Mouse (Mus musculus): ENCODE data around the gene Zfp423.
A peak's percentile ranks its signal among the peaks of the same experiment; 100 is the strongest.

The Zfp423 gene

DNA sequence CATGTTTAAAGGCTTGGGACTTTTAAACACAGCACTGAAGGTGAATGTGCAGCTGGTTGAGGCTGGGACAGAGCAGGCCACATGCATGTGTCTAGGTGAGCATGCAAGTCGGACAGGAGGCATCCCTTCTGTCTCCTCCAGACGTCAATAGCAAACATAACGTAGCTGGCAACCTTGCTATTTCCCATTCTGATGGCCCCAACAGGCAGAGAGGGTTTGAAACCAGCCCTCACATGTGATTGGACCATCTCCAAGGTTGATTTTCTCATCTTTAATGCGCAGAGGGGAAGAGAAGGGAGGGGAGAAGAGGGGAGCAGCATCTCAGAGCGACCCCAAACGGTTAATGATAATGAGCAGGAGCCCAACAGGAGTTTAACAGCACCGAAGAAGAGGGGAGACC, 123.5 kb downstream of the Zfp423 start:
- DNase-seq (ENCODE audit: low spot score) = peak; percentile 32

DNA sequence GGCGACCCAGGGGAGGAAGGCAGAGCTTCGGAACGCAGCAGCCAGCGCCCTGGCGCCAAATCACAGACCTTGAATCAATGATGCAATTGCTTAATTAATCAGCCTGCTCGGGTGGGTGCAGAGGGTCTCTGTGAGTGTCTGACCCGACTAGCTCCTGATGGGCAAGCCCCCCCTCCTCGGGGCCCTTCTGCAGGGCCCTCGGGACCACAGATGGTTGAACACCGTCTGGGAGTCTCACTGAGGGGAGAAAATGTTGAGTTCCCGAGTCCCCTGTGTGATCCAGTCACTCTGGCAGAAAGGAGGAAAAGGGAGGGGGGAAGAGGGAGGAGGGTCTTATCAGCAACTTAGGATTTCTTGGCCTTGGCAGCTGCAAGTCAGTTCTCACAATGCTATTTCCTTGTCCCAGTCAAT, 124.0 kb downstream of the Zfp423 start:
- DNase-seq (ENCODE audit: low spot score) = peak; percentile 48

DNA sequence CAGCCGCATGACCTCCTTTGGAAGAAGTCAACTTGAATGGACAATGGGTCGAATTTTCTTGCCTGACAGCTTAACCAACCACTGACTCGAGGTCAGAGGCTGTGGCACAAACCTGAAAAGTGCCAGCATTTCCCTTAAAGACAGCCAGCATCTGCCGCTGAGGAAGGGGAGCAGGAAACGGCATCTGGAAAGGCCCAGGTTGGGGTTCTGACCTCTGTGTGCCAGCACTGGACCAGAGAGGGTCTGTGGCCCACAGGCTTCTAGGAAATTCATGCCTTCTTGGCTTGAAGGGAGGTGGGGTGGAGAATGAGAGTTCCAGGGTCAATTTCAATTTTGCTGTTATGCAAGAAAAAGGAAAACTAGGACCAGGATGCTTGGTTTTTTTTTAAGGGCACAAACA, 124.7 kb downstream of the Zfp423 start:
- DNase-seq (ENCODE audit: low spot score) = no peak

DNA sequence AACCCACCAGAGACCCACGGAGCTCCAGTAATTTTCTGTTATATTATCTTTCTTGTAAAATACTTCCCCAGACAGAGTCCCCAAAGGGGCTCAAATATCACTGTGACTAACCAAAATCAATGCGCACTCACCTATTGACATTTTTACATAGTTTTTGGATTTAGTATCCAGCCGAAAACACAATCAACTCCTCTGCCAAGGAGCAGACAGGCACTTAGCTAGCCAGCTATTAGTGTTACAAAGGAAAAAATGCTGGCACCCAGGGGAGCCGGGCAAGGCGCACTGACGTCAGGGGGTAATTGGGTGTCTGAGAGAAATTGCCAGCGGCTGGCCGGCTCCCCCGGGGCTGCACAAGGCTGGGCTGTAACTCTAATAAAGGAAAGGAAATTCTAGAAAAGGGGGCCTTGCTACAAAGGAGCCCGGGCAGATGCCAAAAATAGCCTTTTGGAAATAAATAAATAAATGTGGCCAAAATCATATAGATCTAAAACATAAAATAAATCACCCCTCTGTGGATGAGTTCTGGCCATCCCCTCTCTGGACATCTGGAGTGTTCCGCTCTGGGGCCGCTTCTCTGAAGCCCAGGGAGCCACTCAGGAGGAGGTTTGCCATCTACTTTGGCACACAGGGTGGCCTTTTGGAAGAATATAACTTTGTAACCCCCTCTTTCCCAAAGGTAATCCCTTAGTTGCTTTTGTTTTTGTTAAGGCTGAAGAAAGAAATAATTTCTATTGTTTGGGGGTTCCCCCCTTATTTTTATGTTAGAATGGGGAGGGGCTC, 125.4 kb downstream of the Zfp423 start:
- DNase-seq (ENCODE audit: low spot score) = peak; percentile 80

DNA sequence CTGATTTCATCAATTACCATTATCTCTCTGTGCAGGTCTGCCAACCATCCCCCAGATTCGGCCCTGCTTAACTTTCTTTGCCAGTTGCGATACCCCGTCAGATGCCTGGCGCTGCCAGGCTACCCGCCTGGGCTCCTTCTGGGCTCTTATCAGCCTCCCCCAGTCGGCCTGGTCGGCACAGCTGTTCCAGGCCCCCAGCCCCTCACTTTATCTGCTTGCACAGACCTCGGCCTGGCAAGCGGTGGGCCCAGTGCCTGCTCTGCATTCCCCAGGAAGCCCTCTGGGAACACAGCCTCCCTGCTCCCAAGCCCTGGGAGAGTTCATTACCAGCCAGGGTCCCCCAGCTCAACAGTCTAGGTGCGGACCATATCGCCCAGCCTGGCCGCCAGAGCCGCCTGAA, 126.1 kb downstream of the Zfp423 start:
- peak; percentile 87 for DNase-seq (ENCODE audit: low spot score)

DNA sequence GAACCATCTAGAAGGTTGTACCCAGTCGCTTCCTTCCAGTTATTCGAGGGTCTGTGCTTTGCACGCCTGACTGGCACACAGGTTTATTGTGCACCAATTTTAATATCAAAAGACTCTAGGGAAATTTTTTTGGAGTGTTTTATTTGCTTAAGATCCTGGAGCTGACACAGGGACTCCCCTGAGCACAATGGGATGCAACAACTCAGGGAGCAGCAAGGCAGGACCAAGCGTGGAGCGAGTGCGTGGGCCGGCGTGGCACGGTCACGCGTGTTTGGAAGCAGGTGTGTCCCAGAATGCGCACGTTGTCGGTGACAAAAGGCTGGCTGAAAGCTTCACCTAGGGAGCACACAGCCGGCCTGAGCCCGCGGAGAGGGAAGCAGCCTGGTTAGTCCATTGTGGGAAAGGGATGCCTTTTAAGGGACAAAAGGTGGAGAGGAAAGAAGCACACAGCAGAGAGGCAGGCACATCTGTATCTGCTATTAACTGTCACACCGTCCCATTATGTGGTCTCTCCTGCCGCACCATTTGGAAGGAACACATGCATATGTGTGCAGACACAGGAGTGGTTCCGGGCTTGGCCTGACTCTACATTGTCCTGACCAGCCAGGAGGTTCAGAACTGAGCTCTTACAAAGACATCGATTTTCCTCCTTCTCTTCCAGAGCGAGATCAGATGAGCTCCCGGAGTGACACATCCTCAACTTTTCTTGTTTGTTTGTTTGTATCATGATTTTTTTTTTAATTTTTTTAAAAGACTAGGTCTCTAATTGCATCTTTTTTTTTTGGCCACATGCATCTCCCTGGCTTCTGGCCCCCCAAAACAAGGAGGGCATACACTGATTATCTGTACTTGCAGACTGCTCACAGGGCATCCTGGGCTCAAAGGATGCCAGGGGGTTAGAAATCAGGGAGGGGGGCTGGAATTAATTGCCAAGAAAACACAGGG, 126.7 kb downstream of the Zfp423 start:
- peak; percentile 55 for DNase-seq (ENCODE audit: low spot score)

GRCm38 (mm10) chr8:87831567-87831966, 127.8 kb downstream of the Zfp423 start:
- peak; percentile 31 for DNase-seq (ENCODE audit: low spot score)

DNA sequence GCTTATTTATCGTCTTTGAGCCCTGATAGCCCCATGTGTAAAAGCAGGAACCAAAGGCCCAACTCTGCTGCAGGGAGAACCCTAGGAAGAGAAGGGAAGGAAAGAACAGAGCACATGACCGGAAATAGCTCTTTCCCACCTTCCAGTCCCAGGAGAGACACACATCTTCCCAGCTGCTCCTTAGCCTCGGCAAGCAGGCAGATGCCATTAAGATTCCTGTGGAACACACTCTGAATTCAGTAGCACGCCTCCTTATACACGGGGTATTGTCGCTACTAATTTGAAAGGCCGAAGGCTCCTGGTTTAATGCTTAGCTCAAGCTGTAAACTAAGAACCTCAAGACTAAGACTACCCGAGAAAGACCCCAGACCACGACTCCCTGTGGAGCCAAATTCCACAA, 128.3 kb downstream of the Zfp423 start:
- peak; percentile 57 for DNase-seq (ENCODE audit: low spot score)

DNA sequence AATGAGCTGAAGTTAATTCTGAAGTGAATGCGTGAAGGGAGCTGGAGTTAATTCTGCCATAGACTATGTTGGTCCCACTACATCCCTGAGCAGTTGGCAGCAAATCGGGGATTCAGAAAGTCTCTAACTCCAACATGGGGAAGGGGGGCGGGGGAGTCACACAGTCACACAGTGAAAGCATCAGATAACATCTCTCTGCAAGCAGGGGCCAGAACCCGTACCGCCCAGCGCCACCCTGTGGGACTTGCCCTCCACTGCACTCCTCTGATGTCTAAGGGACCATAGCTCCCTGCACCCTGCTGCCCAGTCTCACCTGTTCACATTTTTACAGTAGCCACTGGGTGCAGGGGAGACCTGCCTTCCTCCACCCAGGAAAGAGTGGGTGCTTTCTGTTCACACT, 129.2 kb downstream of the Zfp423 start:
- DNase-seq (ENCODE audit: low spot score) = peak; percentile 38

DNA sequence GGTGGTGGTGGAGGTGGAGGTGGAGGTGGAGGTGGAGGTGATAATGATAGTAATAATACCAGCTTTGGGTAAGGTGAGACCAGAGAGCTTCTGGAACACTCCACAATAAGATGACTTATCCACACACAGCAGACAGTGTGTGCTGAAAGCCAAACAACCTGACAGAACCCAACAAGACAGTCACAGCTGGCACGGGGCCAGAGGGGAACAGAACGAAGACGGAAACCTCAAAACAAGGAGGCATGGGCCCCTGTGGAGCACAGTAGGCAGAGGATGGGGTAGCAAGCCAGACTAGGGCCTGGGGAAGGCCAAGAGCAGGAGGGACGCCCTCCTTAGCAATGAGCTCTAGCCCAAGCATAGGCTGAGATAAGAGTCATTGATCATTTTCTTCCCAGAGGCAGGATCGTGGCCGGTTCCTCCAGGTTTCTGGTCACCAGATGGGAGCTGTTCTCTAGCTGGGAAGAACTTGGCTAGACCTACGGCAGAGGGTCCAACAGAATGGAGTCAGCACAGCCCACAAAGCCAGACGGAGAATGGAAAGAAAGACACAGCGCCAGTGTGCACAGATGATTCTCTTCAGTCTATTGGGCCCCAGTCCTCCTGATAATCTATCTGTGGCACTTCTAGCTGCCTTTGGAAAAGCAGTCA, 133.3 kb downstream of the Zfp423 start:
- DNase-seq (ENCODE audit: low spot score) = no peak

DNA sequence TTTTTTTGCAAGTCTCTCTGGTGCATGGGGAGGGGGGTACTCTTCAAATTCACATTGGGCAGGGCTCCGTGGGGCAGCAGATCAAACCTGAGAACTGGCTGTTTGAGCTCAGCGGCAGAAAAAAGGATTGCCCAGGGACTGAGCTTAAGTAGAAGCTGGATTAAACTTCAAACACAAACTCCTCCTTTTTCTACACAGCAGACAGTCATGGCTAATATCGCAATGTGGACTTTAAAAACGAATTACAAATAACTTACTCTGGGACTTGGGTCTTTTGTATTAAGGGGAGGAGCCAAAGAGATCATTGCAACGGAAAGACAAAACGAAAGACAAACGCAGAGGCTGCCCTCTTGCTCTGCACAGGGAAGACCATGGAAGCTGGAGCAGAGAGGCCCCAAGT, 136.2 kb downstream of the Zfp423 start:
- DNase-seq (ENCODE audit: low spot score) = no peak

DNA sequence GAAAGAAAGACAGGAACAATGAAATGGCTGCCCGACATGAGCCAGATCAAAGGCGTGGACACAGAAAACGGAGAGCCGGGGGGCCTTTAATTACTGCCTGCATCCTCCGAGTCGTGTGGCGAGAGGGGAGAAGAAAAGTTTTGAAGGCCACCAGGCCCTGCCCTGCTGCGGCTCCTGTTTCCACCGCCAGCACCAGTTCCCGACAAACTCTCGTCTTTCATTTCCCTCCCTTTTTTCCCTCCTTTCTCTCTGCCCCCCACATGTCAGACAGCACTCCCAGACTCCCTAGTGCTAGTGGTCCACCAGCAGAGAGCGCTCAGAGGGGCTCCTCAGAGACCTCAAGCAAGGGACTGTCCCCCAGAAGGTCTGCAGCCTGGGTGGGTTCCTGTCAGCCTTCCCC, 136.7 kb downstream of the Zfp423 start:
- no peak for DNase-seq (ENCODE audit: low spot score)

DNA sequence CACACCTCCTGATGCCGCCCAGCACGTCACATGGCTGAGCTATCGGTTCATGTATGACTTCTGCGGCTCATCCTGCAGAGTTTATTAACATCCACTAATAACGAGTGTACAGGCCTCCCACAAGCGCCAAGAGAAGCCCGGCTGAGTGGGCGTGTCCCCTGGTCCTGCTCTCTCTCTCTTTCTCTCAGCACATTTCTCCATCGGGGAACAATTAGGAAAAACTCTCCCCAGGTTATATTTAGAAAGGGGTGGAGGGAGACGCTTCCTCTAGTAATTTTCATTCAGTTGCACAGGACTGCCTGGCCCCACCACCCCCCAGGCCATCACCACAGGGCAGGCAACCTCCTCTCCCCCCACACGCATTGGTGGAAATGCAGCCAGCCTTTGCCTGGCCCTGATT, 137.2 kb downstream of the Zfp423 start:
- peak; percentile 46 for DNase-seq (ENCODE audit: low spot score)

- peak; percentile 56 for DNase-seq (ENCODE audit: low spot score)
Observed at GRCm38 (mm10) chr8:87821655-87822054, 137.7 kb downstream of the Zfp423 start.

GRCm38 (mm10) chr8:87819263-87819662, 140.1 kb downstream of the Zfp423 start:
- DNase-seq (ENCODE audit: low spot score) = no peak

GRCm38 (mm10) chr8:87818506-87818905, 140.9 kb downstream of the Zfp423 start:
- no peak for DNase-seq (ENCODE audit: low spot score)

DNA sequence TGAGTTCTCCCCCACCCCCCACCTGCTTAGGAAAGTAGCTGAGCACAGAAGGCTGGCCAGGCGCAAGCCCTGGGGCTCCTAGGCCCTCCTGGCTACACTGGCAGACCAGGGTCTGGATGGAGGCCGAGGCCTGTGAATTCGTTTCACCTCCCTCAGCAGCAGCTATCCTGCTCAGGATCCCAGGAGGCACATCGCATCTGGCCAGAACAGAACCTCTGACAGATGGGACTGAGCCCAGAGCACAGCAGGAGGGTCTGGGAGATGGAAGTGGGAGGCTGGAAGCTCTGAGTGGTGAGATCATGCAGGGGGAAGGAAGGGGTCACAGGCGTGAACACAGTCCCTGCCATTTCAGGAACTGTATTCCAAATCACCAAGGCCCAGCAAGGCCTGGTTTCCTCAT, 143.3 kb downstream of the Zfp423 start:
- peak; percentile 29 for DNase-seq (ENCODE audit: low spot score)

DNA sequence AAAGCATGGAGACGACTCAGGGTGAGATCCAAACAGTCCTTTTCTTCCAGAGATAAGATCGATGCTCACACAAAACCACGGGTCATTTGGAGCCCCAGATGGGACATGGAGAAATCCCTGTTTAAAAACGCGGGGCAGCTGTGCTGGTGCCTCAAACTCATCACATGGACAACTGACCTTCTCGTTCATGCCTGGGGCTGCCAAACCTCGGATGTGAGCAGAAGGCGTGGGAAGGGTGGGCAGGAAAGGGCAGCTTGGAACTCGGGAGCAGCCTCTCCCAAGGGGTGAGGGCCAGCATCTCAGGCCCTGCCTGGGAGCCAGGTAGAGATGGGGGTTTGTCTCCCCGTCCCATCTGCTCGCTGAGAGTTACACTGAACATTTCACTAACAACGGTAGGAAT, 146.7 kb downstream of the Zfp423 start:
- DNase-seq (ENCODE audit: low spot score) = peak; percentile 32

DNA sequence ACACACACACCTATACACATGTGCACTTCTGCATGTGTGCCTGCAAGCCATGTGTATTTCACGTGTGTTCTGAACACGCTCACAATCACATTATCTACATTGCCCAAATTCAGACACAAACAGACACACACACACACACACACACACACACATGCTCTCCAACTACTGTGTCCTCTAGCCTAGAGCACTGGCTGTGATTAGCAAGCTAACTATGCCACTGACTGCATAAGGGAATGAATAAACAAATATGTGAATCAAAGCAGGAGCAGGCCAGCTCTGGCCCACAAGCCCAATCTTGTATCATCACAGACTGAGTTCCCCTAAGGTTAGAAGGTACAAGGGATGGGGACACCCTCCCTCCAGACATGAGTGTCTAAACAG, 147.3 kb downstream of the Zfp423 start:
- DNase-seq (ENCODE audit: low spot score) = no peak

DNA sequence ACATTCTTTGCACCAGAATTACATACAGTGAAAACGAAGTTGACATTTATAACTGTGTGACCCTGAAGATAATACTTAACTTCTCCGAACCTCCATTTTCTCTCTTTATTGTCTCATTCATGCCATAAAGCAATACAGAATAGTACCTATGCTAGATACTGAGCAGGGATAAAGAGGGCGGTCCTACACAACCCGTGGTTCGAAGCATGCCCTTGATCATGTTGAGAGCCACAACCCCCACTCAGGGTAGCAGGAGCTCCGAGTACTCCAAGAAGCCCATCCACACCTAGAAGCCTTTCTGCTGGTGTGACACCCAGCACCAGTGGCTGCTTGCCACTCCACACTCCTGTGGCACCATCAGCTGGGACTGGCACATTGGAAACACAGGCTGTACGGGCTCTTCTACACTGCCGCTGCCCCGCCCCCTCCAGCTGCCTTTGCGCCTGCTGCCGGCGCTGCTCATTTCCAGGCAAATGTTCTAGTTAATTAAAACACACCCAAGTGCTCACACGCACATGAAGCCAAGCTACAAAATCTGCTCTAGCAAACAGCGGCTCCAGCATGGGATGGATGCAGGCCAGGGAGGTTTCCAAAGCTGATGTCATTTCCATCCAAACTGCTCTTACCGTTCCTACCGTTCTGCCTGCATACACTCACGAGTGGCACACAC, 147.9 kb downstream of the Zfp423 start:
- DNase-seq (ENCODE audit: low spot score) = peak; percentile 79

GRCm38 (mm10) chr8:87810771-87811170, 148.6 kb downstream of the Zfp423 start:
- peak; percentile 55 for DNase-seq (ENCODE audit: low spot score)

- peak; percentile 89 for DNase-seq (ENCODE audit: low spot score)
Observed at GRCm38 (mm10) chr8:87804327-87804900, 155.0 kb downstream of the Zfp423 start.

Measured in MN1 (cell line).